Mouse (Mus musculus) midbrain, embryonic 12.5 days (tissue): ENCODE measurements around the gene Pxn. TPM values are rescaled to one million over a fixed set of nuclear protein-coding genes. Genes with fewer than 3 reads are reported as not detected.
A peak's percentile ranks its signal among the peaks of the same experiment; 100 is the strongest.

ENCODE experiments used
- ATAC-seq: fragments of 200-750 bp; cut with Nextera tagmentation; 2 replicates; pipeline ENCODE4 v1.8.0; 2017; ENCODE audit warnings: low read depth, moderate TSS enrichment, moderate library complexity; ENCODE audit not compliant: low FRiP score
- H3K27ac ChIP-seq: fragments of 300-500 bp; sonication (generic); replicated peaks from 2 replicates; pipeline ENCODE4 v1.5.1; 2016; ENCODE audit warnings: mild to moderate bottlenecking
- H3K27me3 ChIP-seq: fragments of 300-500 bp; sonication (generic); 2 replicates; pipeline ENCODE4 v1.6.1; 2016; ENCODE audit warnings: mild to moderate bottlenecking
- H3K36me3 ChIP-seq: fragments of 300-500 bp; sonication (generic); 2 replicates; pipeline ENCODE4 v1.6.1; 2016
- H3K4me1 ChIP-seq: fragments of 300-500 bp; sonication (generic); 2 replicates; pipeline ENCODE4 v1.6.1; 2016
- H3K4me2 ChIP-seq: fragments of 300-500 bp; sonication (generic); replicated peaks from 2 replicates; pipeline ENCODE4 v1.6.1; 2016; ENCODE audit warnings: mild to moderate bottlenecking, moderate library complexity
- H3K4me3 ChIP-seq: fragments of 300-500 bp; sonication (generic); 2 replicates; pipeline ENCODE4 v1.5.1; 2016; ENCODE audit warnings: mild to moderate bottlenecking
- H3K9ac ChIP-seq: fragments of 300-500 bp; sonication (generic); replicated peaks from 2 replicates; pipeline ENCODE4 v1.6.1; 2016; ENCODE audit warnings: mild to moderate bottlenecking, moderate library complexity
- H3K9me3 ChIP-seq: fragments of 300-500 bp; sonication (generic); 2 replicates; pipeline ENCODE4 v1.6.1; 2016; ENCODE audit warnings: mild to moderate bottlenecking
- WGBS: fragments of 180-500 bp; shearing (Covaris S2); methylation state at CpG from one replicate; pipeline ENCODE4 v1.1.7; 2016; 5-methylcytosine and 5-hydroxymethylcytosine counted together
- polyA plus RNA-seq: library from polyadenylated mRNA; unstranded; fragments of >200 nt; fragmentation: Nextera tagmentation; extraction: Ambion mirVana; gene quantifications from 2 replicates; pipeline ENCODE4 v1.2.1, GENCODE M21; 2016

The Pxn gene
- polyA plus RNA-seq, 1 experiment from 2014 or later, result 27.2 TPM

DNA sequence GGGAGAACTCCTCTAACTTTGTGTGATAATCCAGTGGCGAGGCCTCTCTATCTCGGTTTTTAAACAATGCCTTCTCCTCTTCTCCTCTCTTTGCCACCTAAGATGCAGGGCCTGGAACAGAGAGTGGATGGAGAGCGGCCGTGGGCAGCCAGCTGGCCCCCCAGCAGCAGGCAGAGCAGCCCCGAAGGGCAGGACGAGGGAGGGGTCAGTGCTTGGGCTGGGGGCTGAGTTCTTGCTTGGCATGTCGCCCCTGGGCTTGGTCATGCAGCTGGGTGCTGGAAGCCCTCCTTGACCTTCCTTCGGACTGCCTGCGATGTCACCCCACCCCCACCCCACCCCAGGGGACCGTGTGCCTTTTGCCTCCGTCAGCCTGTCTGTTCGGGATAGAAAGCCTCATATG is 44.9 kb downstream of the Pxn start:
- Histone ChIP-seq H3K9me3 (no peaks in the 10 kb centered on the region), H3K4me3 (no peak overlapping the region), H3K4me2 (no peak overlapping the region), H3K27ac (no peak overlapping the region), H3K27me3 (no peaks in the 10 kb centered on the region), H3K36me3 (peaks cover 33% of the 10 kb centered on the region), H3K9ac (no peak overlapping the region), H3K4me1 (0 out of 2 replicates have a peak, but pooled peaks cover 7% of the 10 kb centered on the region)
- ATAC-seq, result no peak
- WGBS, result 74% methylated on average over 12 of the region's 12 CpGs

DNA sequence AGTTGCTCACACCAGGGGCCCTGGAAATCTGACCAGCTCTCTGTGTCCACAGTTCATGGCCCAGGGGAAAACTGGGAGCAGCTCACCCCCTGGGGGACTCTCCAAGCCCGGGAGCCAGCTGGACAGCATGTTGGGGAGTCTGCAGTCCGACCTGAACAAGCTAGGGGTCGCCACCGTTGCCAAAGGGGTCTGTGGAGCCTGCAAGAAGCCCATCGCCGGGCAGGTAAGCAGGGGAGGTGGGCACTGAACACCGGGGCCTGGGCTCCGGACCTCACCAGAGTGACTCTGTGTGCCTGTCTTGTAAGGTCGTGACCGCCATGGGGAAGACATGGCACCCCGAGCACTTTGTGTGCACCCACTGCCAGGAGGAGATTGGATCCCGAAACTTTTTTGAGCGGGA is 45.3 kb downstream of the Pxn start:
- 81% methylated on average over 13 of the region's 13 CpGs for WGBS
- Histone ChIP-seq H3K9me3 (no peaks in the 10 kb centered on the region), H3K9ac (no peak overlapping the region), H3K4me2 (no peak overlapping the region), H3K4me1 (0 out of 2 replicates have a peak, but pooled peaks cover 3% of the 10 kb centered on the region), H3K4me3 (no peak overlapping the region), H3K27me3 (no peaks in the 10 kb centered on the region), H3K27ac (no peak overlapping the region), H3K36me3 (peaks cover 33% of the 10 kb centered on the region)
- no peak for ATAC-seq

- Histone ChIP-seq H3K27me3 (no peaks in the 10 kb centered on the region), H3K9me3 (no peaks in the 10 kb centered on the region), H3K4me3 (no peak overlapping the region), H3K27ac (no peak overlapping the region), H3K4me2 (no peak overlapping the region), H3K4me1 (no peaks in the 10 kb centered on the region), H3K36me3 (peaks cover 29% of the 10 kb centered on the region), H3K9ac (no peak overlapping the region)
- no peak for ATAC-seq
- whole genome bisulfite sequencing, result 90% methylated on average over 33 of the region's 33 CpGs
These were observed 47.4 kb downstream of the Pxn start for GRCm38 (mm10) chr5:115553801-115554420.

DNA sequence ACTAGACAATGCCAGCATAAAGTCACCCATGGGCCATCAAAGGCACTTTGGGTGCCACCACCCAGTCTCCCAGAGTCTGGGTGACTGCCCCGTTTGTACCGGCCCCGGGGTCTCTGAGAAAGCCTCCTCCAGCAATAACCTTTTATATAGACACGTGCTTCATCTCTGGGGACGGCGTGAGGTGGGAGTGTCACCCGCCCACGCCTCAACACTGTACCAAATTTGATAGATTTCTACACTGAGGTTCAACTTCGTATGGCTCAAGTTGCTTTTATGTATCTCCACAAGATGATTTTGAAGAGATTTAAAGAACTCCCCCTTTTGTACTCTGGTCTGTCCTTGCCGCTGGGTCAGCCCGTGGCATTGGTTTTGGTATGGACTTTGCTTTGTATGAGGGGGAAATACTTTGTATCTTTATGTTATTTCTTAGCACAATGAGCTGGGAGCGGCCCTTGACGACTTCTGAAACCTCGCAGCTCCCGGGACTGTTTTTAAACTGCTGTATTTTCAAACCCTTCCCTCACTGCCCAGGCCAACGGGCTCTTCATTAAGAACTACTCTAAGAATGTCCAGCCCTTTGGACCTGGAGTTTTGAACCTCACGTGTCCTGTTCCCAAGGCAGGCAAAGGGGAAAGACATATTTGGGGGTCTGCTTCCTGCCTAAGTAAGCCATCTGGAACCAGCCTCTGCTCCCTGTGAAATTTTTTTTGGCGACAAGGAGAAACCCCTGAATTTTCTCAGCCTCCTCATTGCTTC is 48.2 kb downstream of the Pxn start:
- no peak for ATAC-seq
- H3K4me2 ChIP-seq, result no peak overlapping the region
- H3K9ac ChIP-seq, result no peak overlapping the region
- H3K36me3 ChIP-seq, result peaks cover 29% of the 10 kb centered on the region
- 93% methylated on average over 18 of the region's 18 CpGs for WGBS
- no peaks in the 10 kb centered on the region for H3K27me3 ChIP-seq
- no peak overlapping the region for H3K27ac ChIP-seq
- H3K4me1 ChIP-seq, result no peaks in the 10 kb centered on the region
- H3K9me3 ChIP-seq, result no peaks in the 10 kb centered on the region
- H3K4me3 ChIP-seq, result no peak overlapping the region

DNA sequence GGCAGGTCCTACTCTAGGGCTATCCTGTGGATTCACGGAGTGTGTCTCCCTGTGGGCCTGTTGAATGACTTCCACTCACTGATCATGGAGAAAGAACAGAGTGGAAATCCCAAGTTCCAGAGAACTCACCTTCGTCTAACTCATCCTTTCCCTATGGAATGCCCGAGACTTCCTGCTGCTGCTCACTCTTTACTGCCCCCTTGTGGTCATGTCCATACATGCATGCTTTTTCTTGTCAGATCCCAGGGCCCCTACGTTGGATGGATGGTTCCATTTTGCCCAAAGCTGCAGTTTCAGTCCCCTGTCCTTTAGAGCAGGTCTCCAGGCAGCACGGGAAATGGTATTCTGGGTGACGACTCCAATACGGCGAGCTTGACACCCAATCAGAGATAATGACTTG is 49.7 kb downstream of the Pxn start:
- no peaks in the 10 kb centered on the region for H3K9me3 ChIP-seq
- no peak overlapping the region for H3K27ac ChIP-seq
- H3K27me3 ChIP-seq, result no peaks in the 10 kb centered on the region
- ATAC-seq, result no peak
- WGBS, result 13% methylated on average over 8 of the region's 8 CpGs
- peaks cover 13% of the 10 kb centered on the region for H3K4me1 ChIP-seq
- H3K4me3 ChIP-seq, result no peak overlapping the region
- peaks cover 35% of the 10 kb centered on the region for H3K36me3 ChIP-seq
- H3K9ac ChIP-seq, result no peak overlapping the region
- H3K4me2 ChIP-seq, result no peak overlapping the region

GRCm38 (mm10) chr5:115558182-115558794 is 51.8 kb downstream of the Pxn start:
- Histone ChIP-seq H3K27ac (no peak overlapping the region), H3K27me3 (no peaks in the 10 kb centered on the region), H3K9ac (no peak overlapping the region), H3K4me3 (no peak overlapping the region), H3K36me3 (peaks cover 39% of the 10 kb centered on the region), H3K4me1 (peaks cover 19% of the 10 kb centered on the region), H3K4me2 (no peak overlapping the region), H3K9me3 (no peaks in the 10 kb centered on the region)
- WGBS, result 93% methylated on average over 14 of the region's 14 CpGs
- ATAC-seq, result no peak

- WGBS, result under 1% methylated on average over 76 of the region's 78 CpGs
- peak within 1 kb of the TSS; percentile 77 for H3K27ac ChIP-seq
- peak; percentile 97 for ATAC-seq
These were observed 53.0 kb downstream of the Pxn start, which contains the start of gene Rplp0 for GRCm38 (mm10) chr5:115559237-115560101. TSS of gene Rplp0 (plus strand) at chr5:115559467.

DNA sequence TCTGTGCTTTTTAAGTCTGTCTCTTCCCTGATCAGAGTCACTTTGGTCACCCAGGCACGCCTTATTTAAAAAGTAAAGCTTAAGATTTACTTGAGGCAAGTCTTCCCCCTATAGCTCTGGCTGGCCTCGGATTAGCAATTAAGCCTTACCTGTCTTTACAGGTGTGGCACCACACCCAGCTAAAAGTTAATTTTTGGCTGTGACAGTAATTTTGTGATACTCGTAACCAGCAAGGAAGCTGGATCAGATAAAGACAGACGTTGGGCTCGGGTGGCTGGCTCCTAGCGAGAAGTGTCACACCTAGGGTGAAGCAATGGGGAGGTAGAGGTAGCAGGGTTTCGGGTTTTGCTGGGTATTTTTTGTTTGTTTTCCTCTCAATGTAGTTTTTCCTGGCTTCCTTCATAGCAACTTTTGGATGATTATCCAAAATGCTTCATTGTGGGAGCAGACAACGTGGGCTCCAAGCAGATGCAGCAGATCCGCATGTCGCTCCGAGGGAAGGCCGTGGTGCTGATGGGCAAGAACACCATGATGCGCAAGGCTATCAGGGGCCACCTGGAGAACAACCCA is 53.9 kb downstream of the Pxn start:
- Histone ChIP-seq H3K9me3 (no peaks in the 10 kb centered on the region), H3K27me3 (no peaks in the 10 kb centered on the region), H3K9ac (peak overlapping the region; percentile 97), H3K36me3 (peaks cover 38% of the 10 kb centered on the region), H3K4me3 (peak overlapping the region; percentile 95), H3K27ac (no peak overlapping the region), H3K4me1 (peaks cover 31% of the 10 kb centered on the region), H3K4me2 (peak overlapping the region; percentile 59)
- 48% methylated on average over 13 of the region's 13 CpGs for WGBS
- ATAC-seq, result no peak

More at GRCm38 (mm10) chr5:115559237-115560101, 53.0 kb downstream of the Pxn start, which contains the start of gene Rplp0:
- Histone ChIP-seq H3K4me1 (peaks cover 27% of the 10 kb centered on the region), H3K27me3 (no peaks in the 10 kb centered on the region), H3K36me3 (peaks cover 38% of the 10 kb centered on the region), H3K4me3 (peak within 1 kb of the TSS; percentile 95), H3K9me3 (no peaks in the 10 kb centered on the region), H3K4me2 (peak within 1 kb of the TSS; percentile 59), H3K9ac (peak within 1 kb of the TSS; percentile 97)

DNA sequence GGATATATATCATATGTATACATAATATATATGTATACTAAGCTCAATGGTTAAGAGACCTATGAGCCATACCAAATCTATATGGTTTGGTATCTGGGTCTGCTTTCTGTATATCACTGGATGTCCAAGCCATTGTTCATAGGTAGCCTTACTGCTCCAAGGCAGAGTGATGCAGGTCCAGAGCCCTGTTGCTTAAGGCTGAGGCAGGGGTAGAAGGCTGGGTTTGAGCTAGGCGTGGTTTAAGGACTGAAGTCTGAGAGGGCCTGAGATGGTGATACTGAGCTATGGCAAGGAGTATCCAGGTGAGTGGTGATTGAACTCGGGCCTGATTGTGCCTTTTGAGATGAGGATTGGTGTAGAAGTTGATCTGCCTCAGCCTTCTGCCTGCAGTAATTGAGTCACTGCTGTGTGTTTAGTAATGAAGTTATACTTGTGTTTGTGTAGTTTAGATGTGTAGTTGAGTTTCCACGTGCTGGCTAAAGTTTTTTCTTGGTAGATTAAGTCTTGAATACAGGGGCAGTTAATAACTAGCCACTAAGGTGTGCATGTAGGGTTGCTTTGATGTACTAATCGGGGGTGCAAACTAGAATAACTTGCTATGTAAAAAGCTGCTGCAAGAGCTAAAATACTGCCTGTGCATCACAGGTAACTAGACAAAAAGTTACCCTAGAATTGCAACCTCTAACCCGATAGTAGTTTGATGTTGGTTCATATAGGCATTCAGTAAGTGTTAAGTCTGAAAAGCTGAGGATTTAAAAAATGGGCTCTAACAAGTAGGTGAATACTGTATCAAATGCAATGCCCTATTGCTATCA is 57.5 kb downstream of the Pxn start:
- ATAC-seq, result no peak
- peak overlapping the region; percentile 95; the same call in 1 of the 2 replicates for H3K9ac ChIP-seq
- 0 out of 2 replicates have a peak overlapping the region, but pooled peaks have one; percentile 2 for H3K4me3 ChIP-seq
- H3K4me1 ChIP-seq, result peaks cover 43% of the 10 kb centered on the region
- peak overlapping the region; percentile 84 for H3K4me2 ChIP-seq
- H3K27me3 ChIP-seq, result no peaks in the 10 kb centered on the region
- no peaks in the 10 kb centered on the region for H3K9me3 ChIP-seq
- H3K36me3 ChIP-seq, result peaks cover 38% of the 10 kb centered on the region
- WGBS, result 45% methylated on average over 5 of the region's 5 CpGs
- H3K27ac ChIP-seq, result no peak overlapping the region

GRCm38 (mm10) chr5:115564737-115565393 is 58.4 kb downstream of the Pxn start, which contains the start of gene Gcn1l1:
TSS of gene Gcn1l1 (plus strand) at chr5:115565254.
- WGBS, result 2% methylated on average over 53 of the region's 55 CpGs
- Histone ChIP-seq H3K4me1 (peaks cover 43% of the 10 kb centered on the region), H3K4me2 (peak within 1 kb of the TSS; percentile 84), H3K27ac (peak within 1 kb of the TSS; percentile 66), H3K4me3 (peak within 1 kb of the TSS; percentile 75), H3K9ac (peak within 1 kb of the TSS; percentile 95), H3K27me3 (no peaks in the 10 kb centered on the region), H3K9me3 (no peaks in the 10 kb centered on the region), H3K36me3 (peaks cover 38% of the 10 kb centered on the region)
- ATAC-seq, result peak; percentile 90
